In genomic region chr9:32925720-32926595, GRCm38 (mm10) we compare ENCODE assay signal across 18 mouse cellular contexts.
DNase-seq lines count a peak whose midpoint lies in the region; ATAC-seq and TF ChIP-seq lines count a peak whose summit lies in the region.
"Had no signal": no experiment of that assay in that cellular context is flagged by ENCODE, and none has a peak within 500 bp of the region (broad histone marks: within the 10 kb centered on the region; RNA-seq: fewer than 3 reads in every experiment).

No protein-coding gene starts in this region.

- no peaks in the 10 kb centered on the region for H3K27me3 ChIP-seq in forebrain, postnatal 0 days (ENCODE audit: insufficient read depth, low read length)
- no peaks in the 10 kb centered on the region for H3K27me3 ChIP-seq in forebrain, embryonic 14.5 days (replicated peaks; ENCODE audit: control insufficient read depth, insufficient read depth, low read length)
- no peaks in the 10 kb centered on the region for H3K27me3 ChIP-seq in hindbrain, embryonic 16.5 days (replicated peaks; ENCODE audit: control insufficient read depth, insufficient read depth, low read length)
- H3K27me3 ChIP-seq: forebrain, embryonic 15.5 days; liver, embryonic 13.5 days; neural tube, embryonic 15.5 days had no signal

- H3K4me3 ChIP-seq in forebrain, postnatal 0 days (ENCODE audit: low read depth, low read length), result no peak overlapping the region
- H3K4me3 ChIP-seq in forebrain, embryonic 14.5 days (ENCODE audit: low read depth, low read length), result no peak overlapping the region
- H3K4me3 ChIP-seq in hindbrain, embryonic 16.5 days (ENCODE audit: low read length), result no peak overlapping the region
- H3K4me3 ChIP-seq: forebrain, embryonic 15.5 days; liver, embryonic 13.5 days; neural tube, embryonic 15.5 days had no signal

- no peaks in the 10 kb centered on the region for H3K36me3 ChIP-seq in forebrain, postnatal 0 days (ENCODE audit: insufficient read depth)
- H3K36me3 ChIP-seq in forebrain, embryonic 14.5 days (ENCODE audit: control insufficient read depth, insufficient read depth, low read length), result no peaks in the 10 kb centered on the region
- no peaks in the 10 kb centered on the region for H3K36me3 ChIP-seq in hindbrain, embryonic 16.5 days (ENCODE audit: control insufficient read depth, insufficient read depth, low read length)
- H3K36me3 ChIP-seq: forebrain, embryonic 15.5 days; liver, embryonic 13.5 days; neural tube, embryonic 15.5 days had no signal

- peak; percentile 48 for DNase-seq in forebrain, postnatal 0 days
- no peak for DNase-seq in forebrain, embryonic 14.5 days (ENCODE audit: low spot score)
- peak; percentile 30 for DNase-seq in lung, postnatal 36 days
- no peak for DNase-seq in lung, postnatal 14 days
- DNase-seq in thymus, postnatal 25 days, result peak; percentile 72
- no peak for DNase-seq in embryo, embryonic 10.5 days (ENCODE audit: low spot score)
- DNase-seq: adrenal gland, postnatal 10 days; cerebellum, postnatal 36 days; gastrocnemius, postnatal 36 days; heart, postnatal 36 days; kidney, postnatal 10 days; layer of hippocampus, adult 9-11 months; left cerebral cortex, postnatal 4 days; liver, embryonic 13.5 days had no signal

- peak; percentile 38 for ATAC-seq in forebrain, postnatal 0 days
- no peak for ATAC-seq in forebrain, embryonic 14.5 days
- ATAC-seq in megakaryocyte, adult 5-6 weeks (ENCODE audit: poor library complexity, severe bottlenecking), result peak; percentile 32
- no peak for ATAC-seq in hindbrain, embryonic 16.5 days
- ATAC-seq: forebrain, embryonic 15.5 days had no signal

- no peak overlapping the region for H3K9ac ChIP-seq in forebrain, postnatal 0 days
- H3K9ac ChIP-seq in forebrain, embryonic 14.5 days (ENCODE audit: low read length), result no peak overlapping the region
- no peak overlapping the region for H3K9ac ChIP-seq in hindbrain, embryonic 16.5 days (ENCODE audit: low read depth, low read length)
- H3K9ac ChIP-seq: forebrain, embryonic 15.5 days; liver, embryonic 13.5 days; neural tube, embryonic 15.5 days had no signal

- no peaks in the 10 kb centered on the region for H3K4me1 ChIP-seq in forebrain, postnatal 0 days (ENCODE audit: insufficient read depth)
- no peaks in the 10 kb centered on the region for H3K4me1 ChIP-seq in forebrain, embryonic 14.5 days (ENCODE audit: control insufficient read depth, insufficient read depth, low read length)
- H3K4me1 ChIP-seq in hindbrain, embryonic 16.5 days (ENCODE audit: control insufficient read depth, insufficient read depth, low read depth, low read length), result no peaks in the 10 kb centered on the region
- H3K4me1 ChIP-seq: forebrain, embryonic 15.5 days; liver, embryonic 13.5 days; neural tube, embryonic 15.5 days had no signal

- H3K9me3 ChIP-seq in forebrain, postnatal 0 days (ENCODE audit: low read length), result no peaks in the 10 kb centered on the region
- no peaks in the 10 kb centered on the region for H3K9me3 ChIP-seq in forebrain, embryonic 14.5 days (replicated peaks; ENCODE audit: control insufficient read depth, low read length)
- H3K9me3 ChIP-seq in hindbrain, embryonic 16.5 days (ENCODE audit: control insufficient read depth, low read length), result no peaks in the 10 kb centered on the region
- H3K9me3 ChIP-seq: forebrain, embryonic 15.5 days; liver, embryonic 13.5 days; neural tube, embryonic 15.5 days had no signal

- TF ChIP-seq CTCF in forebrain, postnatal 0 days (IDR thresholded peaks at IDR 0.05; ENCODE audit: low read depth), result no peak

- WGBS in forebrain, postnatal 0 days, result 72% methylated on average over 12 of the region's 12 CpGs
- 84% methylated on average over 12 of the region's 12 CpGs for WGBS in forebrain, embryonic 14.5 days
- 82% methylated on average over 12 of the region's 12 CpGs for WGBS in hindbrain, embryonic 16.5 days

- no peak overlapping the region for H3K4me2 ChIP-seq in forebrain, postnatal 0 days (ENCODE audit: low read depth)
- no peak overlapping the region for H3K4me2 ChIP-seq in forebrain, embryonic 14.5 days (ENCODE audit: low read length)
- no peak overlapping the region for H3K4me2 ChIP-seq in hindbrain, embryonic 16.5 days (ENCODE audit: low read length)
- H3K4me2 ChIP-seq: forebrain, embryonic 15.5 days; liver, embryonic 13.5 days; neural tube, embryonic 15.5 days had no signal

- no peak overlapping the region for H3K27ac ChIP-seq in forebrain, postnatal 0 days (ENCODE audit: low read depth, low read length)
- H3K27ac ChIP-seq in forebrain, embryonic 14.5 days (ENCODE audit: low read depth, low read length), result no peak overlapping the region
- no peak overlapping the region for H3K27ac ChIP-seq in hindbrain, embryonic 16.5 days (ENCODE audit: low read depth, low read length)
- H3K27ac ChIP-seq: forebrain, embryonic 15.5 days; liver, embryonic 13.5 days; neural tube, embryonic 15.5 days had no signal

Comparison
In these comparisons a context has a peak if more than half of its experiments do, and no peak if none do; other contexts are left out.
1. ATAC-seq: peak in forebrain, postnatal 0 days (single experiment) and megakaryocyte, adult 5-6 weeks (single experiment); none in forebrain, embryonic 14.5 days (single experiment) and hindbrain, embryonic 16.5 days (single experiment).
2. DNase-seq: peak in forebrain, postnatal 0 days (single experiment), lung, postnatal 36 days (single experiment) and thymus, postnatal 25 days (single experiment); none in forebrain, embryonic 14.5 days (single experiment), lung, postnatal 14 days (single experiment) and embryo, embryonic 10.5 days (single experiment).